Mouse (Mus musculus) right cerebral cortex, postnatal 25 days (tissue): Measurements from ENCODE around the gene Nvl.

Experiments used
- DNase-seq: peaks from one replicate; pipeline ENCODE4 v3.0.0; 2022

The Nvl gene

GRCm38 (mm10) chr1:181064648-181065047 is 79.4 kb downstream of the Nvl start:
- DNase-seq, result no peak

GRCm38 (mm10) chr1:181063991-181064390 is 80.0 kb downstream of the Nvl start:
- DNase-seq, result no peak

GRCm38 (mm10) chr1:181061784-181062485 is 82.1 kb downstream of the Nvl start:
- DNase-seq, result no peak

- no peak for DNase-seq
These were observed 91.1 kb downstream of the Nvl start for GRCm38 (mm10) chr1:181052898-181053297.

DNA sequence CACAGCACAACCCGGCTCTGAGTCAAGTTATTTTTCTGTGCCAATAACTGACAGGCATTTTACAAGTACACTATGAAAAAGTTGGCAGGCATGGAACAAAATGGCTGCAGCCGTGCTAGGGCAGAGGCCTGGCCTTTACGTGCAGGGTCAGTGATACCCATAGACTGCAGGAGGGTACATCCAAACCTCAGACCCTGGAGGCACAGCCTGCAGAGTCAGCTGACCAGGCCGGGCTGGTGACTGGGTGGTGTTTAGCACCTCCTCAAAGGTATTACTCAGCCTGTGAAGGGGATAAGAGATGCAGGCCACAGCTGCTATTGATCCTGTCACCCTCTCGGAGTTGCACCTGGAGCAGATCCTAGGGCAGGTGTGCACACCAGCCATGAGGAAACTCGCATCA is 93.1 kb downstream of the Nvl start, which contains the start of gene 9130409I23Rik:
9130409I23Rik (plus strand) TSS at position 301 of the 400 bp plus-strand sequence.
- DNase-seq, result no peak

DNA sequence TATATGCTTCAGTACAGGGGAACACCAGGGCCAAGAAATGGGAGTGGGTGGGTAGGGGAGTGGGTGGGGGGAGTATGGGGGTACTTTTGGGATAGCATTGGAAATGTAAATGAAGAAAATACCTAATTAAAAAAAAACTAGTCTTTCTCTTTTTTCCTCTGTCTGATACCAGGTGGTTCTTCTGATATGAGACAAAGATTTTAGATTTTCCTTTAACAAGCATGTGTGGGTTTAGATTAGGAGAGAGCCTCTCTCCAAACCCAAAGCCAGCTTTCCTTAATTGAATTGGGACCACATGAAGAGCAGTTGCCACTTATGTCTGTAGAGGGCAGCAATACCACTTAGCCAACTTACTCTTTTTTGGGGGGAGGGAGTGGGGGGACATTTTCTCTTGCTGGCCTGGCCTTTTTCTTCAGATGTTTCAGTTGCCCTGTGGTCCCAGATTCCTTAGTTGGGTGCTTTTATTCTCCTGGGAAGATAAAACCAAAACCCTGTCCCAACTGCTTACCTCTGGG is 94.6 kb downstream of the Nvl start:
- no peak for DNase-seq

DNA sequence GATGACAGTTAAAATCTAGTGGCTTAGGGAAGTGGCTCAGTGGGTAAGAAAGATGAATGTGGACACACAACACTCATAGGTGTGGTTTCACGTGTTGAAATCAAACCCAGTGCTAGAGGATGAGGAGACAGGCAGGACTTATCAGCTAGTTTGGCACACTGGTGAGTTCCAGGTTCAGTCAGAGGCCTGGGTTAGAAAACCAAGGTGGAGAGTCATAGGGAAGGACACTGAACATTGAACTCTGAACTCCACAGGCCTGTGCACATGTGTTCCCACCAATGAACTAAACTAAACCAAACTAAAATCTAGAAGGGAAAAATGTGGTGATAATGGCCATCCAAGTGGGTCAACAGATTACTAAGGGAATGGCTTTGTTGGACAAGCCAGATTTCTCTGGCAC is 96.5 kb downstream of the Nvl start:
- no peak for DNase-seq

DNA sequence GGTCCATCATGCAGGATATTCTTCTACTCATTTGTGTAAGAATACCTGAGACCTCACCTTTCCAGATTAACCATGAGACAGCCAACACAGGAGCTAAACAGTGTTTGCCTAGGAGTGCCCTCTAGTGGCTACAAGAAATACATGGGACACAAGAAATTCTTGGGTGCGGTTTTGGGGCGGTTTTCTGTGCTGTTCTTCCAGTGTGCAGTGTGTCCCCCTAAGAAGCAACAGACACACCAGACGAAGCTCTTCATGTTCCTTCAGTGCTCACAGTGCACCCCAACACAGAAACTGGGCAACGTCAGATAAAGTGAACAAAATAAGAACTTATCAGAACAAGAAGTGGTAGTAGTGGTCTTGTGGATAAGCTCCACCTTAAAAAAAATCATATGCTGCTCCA is 104.4 kb downstream of the Nvl start:
- DNase-seq, result no peak

- no peak for DNase-seq
These were observed 106.4 kb downstream of the Nvl start for GRCm38 (mm10) chr1:181037623-181038022.
